In the genomic region with DNA sequence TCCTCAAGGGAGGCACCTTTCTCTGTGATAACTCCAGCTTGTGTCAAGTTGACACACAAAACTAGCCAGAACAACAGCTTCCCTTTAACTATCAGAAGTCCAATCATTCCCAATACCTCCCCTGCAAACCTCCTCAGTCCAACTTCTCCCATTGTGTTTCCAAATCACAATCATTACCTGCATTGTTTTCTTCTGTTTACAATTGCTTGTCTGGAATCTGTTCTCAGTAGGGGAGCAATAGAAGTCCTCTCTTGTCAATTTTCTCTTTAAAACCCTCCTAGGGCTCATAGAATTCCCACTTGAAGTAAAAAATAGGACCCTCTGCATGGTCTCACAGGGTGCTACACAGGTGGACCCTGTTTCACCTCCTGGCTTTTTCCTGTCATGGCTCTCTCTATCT, we compare ENCODE assay signal across 24 mouse cellular contexts.
DNase-seq lines count a peak whose midpoint lies in the region; ATAC-seq and TF ChIP-seq lines count a peak whose summit lies in the region.
"Had no signal": no experiment of that assay in that cellular context is flagged by ENCODE, and none has a peak within 500 bp of the region (broad histone marks: within the 10 kb centered on the region; RNA-seq: fewer than 3 reads in every experiment).

No protein-coding gene starts in this region.

- no peak for DNase-seq in forebrain, postnatal 0 days
- DNase-seq in ES-CJ7 (ENCODE audit: low read depth, low spot score) (peak; percentile 66), R1 (ENCODE audit: low read depth, low spot score) (peak; percentile 78)
- DNase-seq in thymus, postnatal 25 days: no peak
- no peak for DNase-seq in retina, embryonic 14.5 days (ENCODE audit: low spot score)
- DNase-seq: adrenal gland, adult 8-10 months; adrenal gland, postnatal 14 days; adrenal gland, postnatal 36 days; B cell, adult 2 months; cerebellum, adult 11-12 months; cerebellum, adult 2 months; cerebellum, adult 9-10 months; cerebellum, postnatal 10 days; cerebellum, postnatal 25 days had no signal

- no peak for TF ChIP-seq CTCF in forebrain, postnatal 0 days (IDR thresholded peaks at IDR 0.05; ENCODE audit: low read depth)

- ATAC-seq in forebrain, postnatal 0 days: no peak
- no peak for ATAC-seq in forebrain, embryonic 15.5 days (replicated peaks)
- ATAC-seq: activated CD4-positive, CD25-positive, alpha-beta regulatory T cell, adult 4 months; CD4-positive, CD25-positive, alpha-beta regulatory T cell, adult 4 months; forebrain, embryonic 13.5 days; forebrain, embryonic 16.5 days; Patski had no signal

- peaks cover 8% of the 10 kb centered on the region; the same call in 1 of the 2 replicates for H3K4me1 ChIP-seq in forebrain, postnatal 0 days (ENCODE audit: insufficient read depth)
- no peaks in the 10 kb centered on the region for H3K4me1 ChIP-seq in forebrain, embryonic 15.5 days
- H3K4me1 ChIP-seq: embryonic facial prominence, embryonic 10.5 days; embryonic facial prominence, embryonic 12.5 days; forebrain, embryonic 13.5 days had no signal

- no peaks in the 10 kb centered on the region for H3K9me3 ChIP-seq in forebrain, postnatal 0 days (ENCODE audit: low read length)
- H3K9me3 ChIP-seq in forebrain, embryonic 15.5 days: no peaks in the 10 kb centered on the region
- H3K9me3 ChIP-seq: embryonic facial prominence, embryonic 12.5 days; forebrain, embryonic 13.5 days had no signal

- H3K4me2 ChIP-seq in forebrain, postnatal 0 days (ENCODE audit: low read depth): no peak overlapping the region
- no peak overlapping the region for H3K4me2 ChIP-seq in forebrain, embryonic 15.5 days (replicated peaks)
- H3K4me2 ChIP-seq: embryonic facial prominence, embryonic 12.5 days; forebrain, embryonic 13.5 days had no signal

- no peaks in the 10 kb centered on the region for H3K36me3 ChIP-seq in forebrain, postnatal 0 days (ENCODE audit: insufficient read depth)
- no peaks in the 10 kb centered on the region for H3K36me3 ChIP-seq in forebrain, embryonic 15.5 days
- H3K36me3 ChIP-seq: embryonic facial prominence, embryonic 10.5 days; embryonic facial prominence, embryonic 12.5 days; G1E had no signal

- no peak overlapping the region for H3K4me3 ChIP-seq in forebrain, postnatal 0 days (ENCODE audit: low read depth, low read length)
- H3K4me3 ChIP-seq in forebrain, embryonic 15.5 days: no peak overlapping the region
- H3K4me3 ChIP-seq: embryonic facial prominence, embryonic 10.5 days; embryonic facial prominence, embryonic 12.5 days; forebrain, embryonic 13.5 days had no signal

- H3K27ac ChIP-seq in forebrain, postnatal 0 days (ENCODE audit: low read depth, low read length): 0 out of 2 replicates have a peak overlapping the region, but pooled peaks have one; percentile 15
- H3K27ac ChIP-seq in forebrain, embryonic 15.5 days (replicated peaks): no peak overlapping the region
- H3K27ac ChIP-seq: embryonic facial prominence, embryonic 10.5 days; embryonic facial prominence, embryonic 12.5 days; forebrain, embryonic 13.5 days had no signal

- H3K9ac ChIP-seq in forebrain, postnatal 0 days: no peak overlapping the region
- H3K9ac ChIP-seq in forebrain, embryonic 15.5 days (replicated peaks): no peak overlapping the region
- H3K9ac ChIP-seq: embryonic facial prominence, embryonic 12.5 days; forebrain, embryonic 13.5 days had no signal

- H3K27me3 ChIP-seq in forebrain, postnatal 0 days (ENCODE audit: insufficient read depth, low read length): no peaks in the 10 kb centered on the region
- H3K27me3 ChIP-seq in forebrain, embryonic 15.5 days: no peaks in the 10 kb centered on the region
- H3K27me3 ChIP-seq: CH12.LX; embryonic facial prominence, embryonic 12.5 days; forebrain, embryonic 13.5 days had no signal

Comparison
In these comparisons a context has a peak if more than half of its experiments do, and no peak if none do; other contexts are left out.
1. DNase-seq: peak in ES-CJ7 (single experiment) and R1 (single experiment); none in forebrain, postnatal 0 days (single experiment), thymus, postnatal 25 days (single experiment) and retina, embryonic 14.5 days (single experiment).